8 mouse cellular contexts compared by ENCODE assay signal in the genomic region with DNA sequence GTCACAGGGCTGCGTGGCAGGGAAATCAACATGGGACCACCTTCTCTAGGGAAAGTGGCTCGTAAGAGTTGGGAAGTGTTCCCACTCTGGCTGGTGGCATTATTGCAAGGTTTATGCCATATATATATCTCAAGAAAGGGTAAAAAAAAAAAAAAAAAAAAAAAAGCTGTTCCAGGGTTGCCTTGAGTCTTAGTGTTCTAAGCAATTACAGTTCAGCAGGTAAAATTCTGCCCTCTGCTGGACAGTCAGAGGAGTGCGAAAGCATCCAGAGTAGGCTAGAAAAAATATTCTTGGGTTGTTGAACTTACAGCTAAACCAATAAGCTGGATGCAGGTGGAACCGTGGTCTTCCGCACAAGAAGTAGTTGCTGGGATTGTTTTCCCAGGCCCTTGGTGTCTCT.
DNase-seq lines count a peak whose midpoint lies in the region.

No protein-coding gene starts in this region.

- peak; percentile 27 for DNase-seq in gastrocnemius, adult 18-20 months (ENCODE audit: low spot score)
- no peak for DNase-seq in gastrocnemius, postnatal 4 days (ENCODE audit: low spot score in 2 of 2)
- DNase-seq in 416B (ENCODE audit: low read depth) = peak; percentile 61
- DNase-seq in brain, adult 2 months (ENCODE audit: low read depth, low spot score) = peak; percentile 78
- peak; percentile 23 for DNase-seq in fibroblast of lung, adult 2 months (ENCODE audit: low read depth)
- DNase-seq in kidney, postnatal 10 days = peak; percentile 65
- peak; percentile 48 for DNase-seq in lung, postnatal 14 days
- peak; percentile 13 for DNase-seq in skeletal muscle tissue, adult 2 months (ENCODE audit: low read depth, low spot score)

Comparison
In these comparisons a context has a peak if more than half of its experiments do, and no peak if none do; other contexts are left out.
1. DNase-seq: peak in gastrocnemius, adult 18-20 months (single experiment), 416B (single experiment), brain, adult 2 months (single experiment), fibroblast of lung, adult 2 months (single experiment), kidney, postnatal 10 days (single experiment), lung, postnatal 14 days (single experiment) and skeletal muscle tissue, adult 2 months (single experiment); none in gastrocnemius, postnatal 4 days (0 of 2).